Mouse (Mus musculus): Measurements from ENCODE around the gene Higd1a.

DNA sequence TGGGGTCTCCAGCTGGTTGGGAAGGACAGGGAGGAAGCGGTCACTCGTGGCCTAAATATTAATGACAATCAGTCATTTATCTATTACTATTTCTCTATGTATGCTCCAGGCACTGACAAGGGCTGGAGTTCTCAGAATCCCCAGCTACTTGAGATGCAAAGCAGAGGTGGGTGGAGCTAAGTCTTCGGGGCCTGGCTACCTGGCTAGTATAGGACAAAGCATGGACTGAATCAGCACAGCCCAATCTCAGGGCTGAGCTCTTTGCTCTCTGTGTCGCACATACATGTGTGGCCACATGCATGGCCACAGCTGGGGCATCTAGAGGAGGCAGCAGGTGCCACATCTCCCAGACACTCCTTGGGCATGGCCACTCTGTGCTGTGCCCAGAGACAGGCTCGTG is 37.4 kb downstream of the Higd1a start:
- TF ChIP-seq CTCF (IDR thresholded peaks at IDR 0.05; ENCODE audit: borderline replicate concordance, control insufficient read depth, extremely low read depth, insufficient read depth, low read length, poor library complexity) (no peak), POLR2A (IDR thresholded peaks at IDR 0.05; ENCODE audit: control insufficient read depth, extremely low read depth, insufficient read depth, low read length, poor library complexity) (no peak)
